Mouse (Mus musculus) forebrain, embryonic 14.5 days (tissue): ENCODE results near the gene Dlg2. TPM values are rescaled to one million over a fixed set of nuclear protein-coding genes. Genes with fewer than 3 reads are reported as not detected.

Source experiments
- ATAC-seq: fragments of 200-750 bp; cut with Nextera tagmentation; 2 replicates; pipeline ENCODE4 v1.8.0; 2017; ENCODE audit warnings: mild to moderate bottlenecking, moderate library complexity
- DNase-seq: peaks from one replicate; pipeline ENCODE4 v3.0.0-alpha.2; 2015; ENCODE audit warnings: low spot score
- H3K27ac ChIP-seq: fragments of 300-500 bp; sonication (generic); 2 replicates; pipeline ENCODE4 v1.5.1; 2014; ENCODE audit warnings: low read depth, mild to moderate bottlenecking, control low read depth, low read length, moderate library complexity
- H3K27me3 ChIP-seq: fragments of 300-500 bp; sonication (generic); replicated peaks from 2 replicates; pipeline ENCODE4 v1.6.1; 2014; ENCODE audit warnings: low read length, control low read depth, mixed read lengths; ENCODE audit not compliant: control insufficient read depth, insufficient read depth
- H3K36me3 ChIP-seq: fragments of 300-500 bp; sonication (generic); 2 replicates; pipeline ENCODE4 v1.6.1; 2014; ENCODE audit warnings: low read length, control low read depth; ENCODE audit not compliant: control insufficient read depth, insufficient read depth
- H3K4me1 ChIP-seq: fragments of 300-500 bp; sonication (generic); 2 replicates; pipeline ENCODE4 v1.6.1; 2014; ENCODE audit warnings: antibody characterized with exemption, low read length, control low read depth; ENCODE audit not compliant: control insufficient read depth, insufficient read depth
- H3K4me2 ChIP-seq: fragments of 300-500 bp; sonication (generic); 2 replicates; pipeline ENCODE4 v1.6.1; 2014; ENCODE audit warnings: mild to moderate bottlenecking, control low read depth, low read length
- H3K4me3 ChIP-seq: fragments of 300-500 bp; sonication (generic); 2 replicates; pipeline ENCODE4 v1.5.1; 2014; ENCODE audit warnings: low read depth, low read length, control low read depth
- H3K9ac ChIP-seq: fragments of 300-500 bp; sonication (generic); 2 replicates; pipeline ENCODE4 v1.6.1; 2014; ENCODE audit warnings: mild to moderate bottlenecking, low read length, control low read depth, moderate library complexity
- H3K9me3 ChIP-seq: fragments of 300-500 bp; sonication (generic); replicated peaks from 2 replicates; pipeline ENCODE4 v1.6.1; 2016; ENCODE audit warnings: low read length, control low read depth, mixed read lengths; ENCODE audit not compliant: control insufficient read depth
- WGBS: fragments of 180-500 bp; shearing (Covaris S2); extraction: QIAGEN DNeasy Blood & Tissue Kit; methylation state at CpG from one replicate; pipeline ENCODE4 v1.1.7; 2014; 5-methylcytosine and 5-hydroxymethylcytosine counted together
- polyA plus RNA-seq: library from polyadenylated mRNA; unstranded; fragments of >200 nt; fragmentation: Nextera tagmentation; extraction: Ambion mirVana; gene quantifications from 2 replicates; pipeline ENCODE4 v1.2.1, GENCODE M21; 2014

The Dlg2 gene
- polyA plus RNA-seq, 1 experiment from 2014 or later, result 17.9 TPM

GRCm38 (mm10) chr7:91443377-91443714 lies 966.9 kb downstream of the Dlg2 start:
- peaks cover 6% of the 10 kb centered on the region; the same call in 1 of the 2 replicates for H3K4me1 ChIP-seq
- H3K9ac ChIP-seq, result no peak overlapping the region
- DNase-seq, result no peak
- no peaks in the 10 kb centered on the region for H3K27me3 ChIP-seq
- H3K4me2 ChIP-seq, result no peak overlapping the region; the same call in 1 of the 2 replicates
- ATAC-seq, result peak; percentile 19
- no peak overlapping the region for H3K4me3 ChIP-seq
- no peaks in the 10 kb centered on the region for H3K36me3 ChIP-seq
- no peaks in the 10 kb centered on the region for H3K9me3 ChIP-seq
- WGBS, result 69% methylated on average over 5 of the region's 5 CpGs
- H3K27ac ChIP-seq, result peak overlapping the region; percentile 86

- DNase-seq, result no peak
- H3K4me1 ChIP-seq, result peaks cover 6% of the 10 kb centered on the region; the same call in 1 of the 2 replicates
- no peak overlapping the region for H3K9ac ChIP-seq
- no peaks in the 10 kb centered on the region for H3K36me3 ChIP-seq
- no peaks in the 10 kb centered on the region for H3K9me3 ChIP-seq
- H3K4me3 ChIP-seq, result no peak overlapping the region
- no peak overlapping the region for H3K4me2 ChIP-seq
- no peaks in the 10 kb centered on the region for H3K27me3 ChIP-seq
- no peak for ATAC-seq
- peak overlapping the region; percentile 86 for H3K27ac ChIP-seq
- WGBS, result 79% methylated on average over 3 of the region's 3 CpGs
Observed at GRCm38 (mm10) chr7:91443913-91444312, 967.4 kb downstream of the Dlg2 start.

GRCm38 (mm10) chr7:91444728-91445127 lies 968.3 kb downstream of the Dlg2 start:
- Histone ChIP-seq H3K27ac (no peak overlapping the region), H3K36me3 (no peaks in the 10 kb centered on the region), H3K4me3 (no peak overlapping the region), H3K9me3 (no peaks in the 10 kb centered on the region), H3K4me1 (peaks cover 6% of the 10 kb centered on the region; the same call in 1 of the 2 replicates), H3K4me2 (no peak overlapping the region), H3K27me3 (no peaks in the 10 kb centered on the region), H3K9ac (no peak overlapping the region)
- DNase-seq (peak; percentile 42), ATAC-seq (no peak)
- 59% methylated on average over 3 of the region's 3 CpGs for WGBS

GRCm38 (mm10) chr7:91456796-91457195 lies 980.3 kb downstream of the Dlg2 start:
- Histone ChIP-seq H3K9me3 (no peaks in the 10 kb centered on the region), H3K4me1 (no peaks in the 10 kb centered on the region), H3K4me2 (no peak overlapping the region), H3K4me3 (no peak overlapping the region), H3K27me3 (no peaks in the 10 kb centered on the region), H3K36me3 (no peaks in the 10 kb centered on the region), H3K27ac (no peak overlapping the region), H3K9ac (no peak overlapping the region)
- DNase-seq, result no peak
- 8% methylated on average over 1 of the region's 1 CpGs for WGBS
- ATAC-seq, result peak; percentile 52

GRCm38 (mm10) chr7:91457207-91457606 lies 980.7 kb downstream of the Dlg2 start:
- H3K4me1 ChIP-seq, result no peaks in the 10 kb centered on the region
- 0% methylated on average over 1 of the region's 1 CpGs for WGBS
- peak; percentile 94 for ATAC-seq

GRCm38 (mm10) chr7:91461352-91461751 lies 984.9 kb downstream of the Dlg2 start:
- DNase-seq (no peak), ATAC-seq (no peak)
- Histone ChIP-seq H3K4me2 (no peak overlapping the region), H3K9me3 (no peaks in the 10 kb centered on the region), H3K36me3 (no peaks in the 10 kb centered on the region), H3K27me3 (no peaks in the 10 kb centered on the region), H3K4me3 (no peak overlapping the region), H3K9ac (no peak overlapping the region), H3K4me1 (no peaks in the 10 kb centered on the region), H3K27ac (no peak overlapping the region)
- 80% methylated on average over 3 of the region's 3 CpGs for WGBS

More at GRCm38 (mm10) chr7:91457207-91457606, 980.7 kb downstream of the Dlg2 start:
- H3K4me3 ChIP-seq, result no peak overlapping the region
- H3K27me3 ChIP-seq, result no peaks in the 10 kb centered on the region
- DNase-seq, result peak; percentile 93
- no peak overlapping the region for H3K9ac ChIP-seq
- no peaks in the 10 kb centered on the region for H3K9me3 ChIP-seq
- H3K4me2 ChIP-seq, result no peak overlapping the region
- H3K36me3 ChIP-seq, result no peaks in the 10 kb centered on the region
- H3K27ac ChIP-seq, result no peak overlapping the region

- 49% methylated on average over 7 of the region's 7 CpGs for WGBS
- Histone ChIP-seq H3K27ac (no peak overlapping the region), H3K4me2 (no peak overlapping the region), H3K36me3 (no peaks in the 10 kb centered on the region), H3K9ac (no peak overlapping the region), H3K27me3 (no peaks in the 10 kb centered on the region), H3K4me1 (no peaks in the 10 kb centered on the region), H3K9me3 (no peaks in the 10 kb centered on the region), H3K4me3 (no peak overlapping the region)
- ATAC-seq (no peak; the same call in 1 of the 2 replicates), DNase-seq (peak; percentile 11)
Observed at GRCm38 (mm10) chr7:91463256-91463655, 986.8 kb downstream of the Dlg2 start.

GRCm38 (mm10) chr7:91467061-91467460 lies 990.6 kb downstream of the Dlg2 start:
- Histone ChIP-seq H3K27me3 (no peaks in the 10 kb centered on the region), H3K4me1 (no peaks in the 10 kb centered on the region), H3K36me3 (no peaks in the 10 kb centered on the region), H3K4me3 (no peak overlapping the region), H3K9ac (no peak overlapping the region), H3K27ac (no peak overlapping the region), H3K9me3 (no peaks in the 10 kb centered on the region), H3K4me2 (no peak overlapping the region)
- no peak for DNase-seq
- 86% methylated on average over 3 of the region's 3 CpGs for WGBS
- ATAC-seq, result no peak

GRCm38 (mm10) chr7:91479145-91479544 lies 1002.7 kb downstream of the Dlg2 start:
- Histone ChIP-seq H3K4me3 (no peak overlapping the region), H3K9me3 (no peaks in the 10 kb centered on the region), H3K27me3 (no peaks in the 10 kb centered on the region), H3K9ac (no peak overlapping the region), H3K4me2 (no peak overlapping the region), H3K27ac (no peak overlapping the region), H3K36me3 (no peaks in the 10 kb centered on the region), H3K4me1 (no peaks in the 10 kb centered on the region)
- 79% methylated on average over 3 of the region's 3 CpGs for WGBS
- no peak for ATAC-seq
- no peak for DNase-seq
